ENCODE assay signal across 15 mouse cellular contexts in genomic region chr6:136011533-136011932, GRCm38 (mm10).
"Had no signal": no experiment of that assay in that cellular context is flagged by ENCODE, and none has a peak within 500 bp of the region (broad histone marks: within the 10 kb centered on the region; RNA-seq: fewer than 3 reads in every experiment).

No protein-coding gene starts in this region.

- ATAC-seq: intestine, postnatal 0 days had no signal

- H3K4me1 ChIP-seq: liver, embryonic 13.5 days had no signal

- H3K9me3 ChIP-seq: liver, embryonic 13.5 days had no signal

- DNase-seq: kidney, adult 2 months; kidney, postnatal 25 days; liver, embryonic 13.5 days; lung, adult 2 months; lung, postnatal 14 days; lung, postnatal 4 days; midbrain, embryonic 14.5 days; right cerebral cortex, adult 18-20 months; right cerebral cortex, postnatal 14 days; right cerebral cortex, postnatal 4 days; thymus, postnatal 25 days had no signal

- H3K9ac ChIP-seq: liver, embryonic 13.5 days had no signal

- H3K27me3 ChIP-seq: liver, embryonic 13.5 days had no signal

- H3K4me2 ChIP-seq: liver, embryonic 13.5 days; midbrain, embryonic 11.5 days had no signal

- H3K4me3 ChIP-seq: liver, embryonic 13.5 days had no signal

- H3K36me3 ChIP-seq: liver, embryonic 13.5 days had no signal

- H3K27ac ChIP-seq: kidney, postnatal 0 days; liver, embryonic 13.5 days; stomach, postnatal 0 days had no signal
